Mouse (Mus musculus) limb, embryonic 15.5 days (tissue): ENCODE measurements around the gene Zcchc18. TPM values are rescaled to one million over a fixed set of nuclear protein-coding genes. Genes with fewer than 3 reads are reported as not detected.

Source experiments
- polyA plus RNA-seq: library from polyadenylated mRNA; unstranded; fragments of >200 nt; fragmentation: Nextera tagmentation; extraction: Ambion mirVana; gene quantifications from 2 replicates; pipeline ENCODE4 v1.2.1, GENCODE M21; 2015

Zcchc18 gene
- polyA plus RNA-seq, 1 experiment from 2014 or later, result 16.3 TPM

Other genes with a start within 250 kb of the Zcchc18 start
- gene Morf4l2, start 249.5 kb upstream of the Zcchc18 start, polyA plus RNA-seq, result 636 and 640 TPM in 2 replicates
- not detected in 2 replicates for gene Glra4, start 213.0 kb upstream of the Zcchc18 start, polyA plus RNA-seq
- gene Plp1, start 170.5 kb upstream of the Zcchc18 start, polyA plus RNA-seq, result 7.1 and 9.5 TPM in 2 replicates
- gene Rab9b, start 124.4 kb upstream of the Zcchc18 start, polyA plus RNA-seq, result 0.31 and 0.44 TPM in 2 replicates
- gene H2bfm, start 65.8 kb upstream of the Zcchc18 start, polyA plus RNA-seq, result not detected in 2 replicates
- gene Tmsb15b2, start 17.7 kb upstream of the Zcchc18 start, polyA plus RNA-seq, result 38.3 and 41.4 TPM in 2 replicates
- gene Tmsb15l, start 16.3 kb upstream of the Zcchc18 start, polyA plus RNA-seq, result 4.0 and 5.2 TPM in 2 replicates
- gene Tmsb15b1, start 16.3 kb upstream of the Zcchc18 start, polyA plus RNA-seq, result 17.3 and 23.6 TPM in 2 replicates
- 9.8 and 11.2 TPM in 2 replicates for gene Slc25a53, start 45.1 kb downstream of the Zcchc18 start, polyA plus RNA-seq
- gene Fam199x, start 56.4 kb downstream of the Zcchc18 start, polyA plus RNA-seq, result 4.5 and 5.6 TPM in 2 replicates
- not detected in 2 replicates for gene Esx1, start 128.9 kb downstream of the Zcchc18 start, polyA plus RNA-seq